Mouse (Mus musculus) cerebellum, adult 8-10 months (tissue): Measurements from ENCODE around the gene Gtpbp1.

Experiments
- DNase-seq: peaks from one replicate; pipeline ENCODE4 v3.0.0; 2022

The Gtpbp1 gene

DNA sequence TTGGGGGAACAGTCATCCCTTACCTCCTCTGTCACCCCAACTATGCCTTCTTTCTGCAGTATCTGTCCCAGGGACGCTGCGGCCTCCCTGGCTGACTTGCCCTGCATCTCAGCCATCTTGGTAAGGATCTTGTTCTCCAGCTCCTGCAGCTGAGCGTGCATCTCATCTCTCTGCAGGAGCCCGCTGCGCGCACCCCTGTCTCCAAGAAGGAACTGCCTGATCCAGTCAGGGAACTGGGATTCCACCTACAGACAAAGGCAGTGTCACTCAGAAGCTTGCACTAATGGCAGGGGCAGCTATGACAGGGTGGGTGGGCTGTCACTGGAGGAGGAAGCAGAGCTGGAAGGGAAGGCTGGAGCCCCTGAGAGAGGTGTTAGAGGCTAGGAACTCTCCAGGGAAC, 37.2 kb downstream of the Gtpbp1 start:
- no peak for DNase-seq

DNA sequence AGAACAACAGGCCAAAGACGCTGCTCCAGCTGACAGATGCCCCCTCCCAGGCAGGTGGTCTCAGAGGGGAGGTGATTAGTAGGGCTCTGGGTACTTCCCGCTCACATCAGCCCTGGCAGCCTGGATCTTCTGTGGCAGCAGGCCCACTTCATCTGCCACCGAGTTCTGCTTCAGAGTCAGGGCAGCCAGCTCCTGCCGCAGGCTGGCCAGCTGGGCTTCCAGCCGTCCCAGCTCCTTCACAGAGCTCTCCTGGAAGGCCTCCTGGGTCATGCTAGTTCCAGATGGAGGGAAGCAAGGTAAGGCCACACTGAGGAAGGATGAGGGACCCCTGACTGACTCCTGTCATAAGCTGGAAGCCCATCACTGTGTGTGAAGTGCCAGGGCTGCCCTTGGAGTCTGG, 37.7 kb downstream of the Gtpbp1 start:
- DNase-seq, result no peak

DNA sequence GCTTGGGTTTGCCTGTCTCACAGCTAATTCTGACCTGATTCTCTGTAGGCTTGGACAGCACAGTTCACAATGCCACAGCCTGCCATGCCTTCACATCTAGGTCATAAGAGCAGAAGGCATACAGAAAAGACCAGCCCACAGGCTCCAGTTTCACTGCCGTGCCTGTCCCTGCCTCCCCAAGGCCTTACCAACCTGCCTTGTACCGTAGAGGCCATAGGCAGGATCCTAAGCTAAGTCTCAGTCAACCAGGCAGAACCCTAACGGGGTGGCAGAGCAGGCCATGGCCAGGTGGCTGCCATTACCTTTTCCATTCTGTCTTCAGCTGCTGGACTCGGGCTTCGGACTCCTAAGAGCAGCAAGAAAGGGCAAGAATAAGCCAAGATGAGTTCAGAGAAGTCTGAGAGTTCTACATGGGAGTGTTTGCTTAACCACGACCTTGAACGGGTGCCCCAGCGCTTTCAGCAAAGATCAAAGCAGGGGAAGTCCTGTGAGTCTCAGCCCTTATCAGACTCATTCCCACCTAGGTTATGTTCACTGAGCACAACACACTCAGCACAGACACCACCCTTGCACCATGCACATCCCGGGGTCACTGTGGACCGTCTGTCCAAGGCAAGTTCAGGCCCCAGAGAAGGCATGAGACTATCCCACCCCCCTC, 38.2 kb downstream of the Gtpbp1 start:
- DNase-seq, result no peak

DNA sequence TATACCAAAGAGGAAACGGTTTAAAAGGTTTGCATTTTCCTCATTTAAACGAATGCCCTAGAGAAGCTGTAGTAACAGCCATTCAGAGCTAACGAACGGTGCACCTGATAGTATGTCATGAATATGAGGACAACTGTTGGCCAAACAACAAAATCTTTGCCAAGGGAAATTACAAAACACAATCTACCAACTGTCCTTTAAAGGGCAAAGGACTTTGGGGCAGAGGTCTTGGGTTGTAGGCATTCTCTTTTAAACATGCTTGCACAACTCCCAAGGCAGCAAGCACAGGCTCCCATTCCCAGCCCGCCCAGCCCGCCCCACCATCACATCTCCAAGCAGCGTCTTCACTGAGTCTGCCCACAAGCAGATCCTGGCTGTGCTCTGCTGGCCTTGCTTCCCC, 40.9 kb downstream of the Gtpbp1 start:
- no peak for DNase-seq

DNA sequence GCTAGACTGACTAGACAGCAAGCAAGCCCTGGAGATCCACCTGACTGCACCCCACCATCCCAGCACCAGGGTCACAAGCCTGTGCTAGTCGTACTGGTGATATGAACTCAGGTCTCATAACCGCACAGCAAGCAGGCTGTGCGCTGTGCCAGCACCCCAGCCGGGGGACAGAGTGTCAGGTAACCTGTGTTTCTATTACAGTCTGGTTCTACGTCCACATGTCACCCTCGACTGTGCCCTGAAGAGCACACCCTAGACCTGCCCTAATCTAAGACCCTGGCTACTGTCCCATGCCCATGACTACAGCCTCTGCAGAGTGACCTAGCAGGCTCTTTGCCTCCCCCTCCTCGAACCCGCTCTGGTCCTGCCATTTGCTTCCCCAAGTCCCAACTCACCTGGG, 42.5 kb downstream of the Gtpbp1 start:
- DNase-seq, result no peak

DNA sequence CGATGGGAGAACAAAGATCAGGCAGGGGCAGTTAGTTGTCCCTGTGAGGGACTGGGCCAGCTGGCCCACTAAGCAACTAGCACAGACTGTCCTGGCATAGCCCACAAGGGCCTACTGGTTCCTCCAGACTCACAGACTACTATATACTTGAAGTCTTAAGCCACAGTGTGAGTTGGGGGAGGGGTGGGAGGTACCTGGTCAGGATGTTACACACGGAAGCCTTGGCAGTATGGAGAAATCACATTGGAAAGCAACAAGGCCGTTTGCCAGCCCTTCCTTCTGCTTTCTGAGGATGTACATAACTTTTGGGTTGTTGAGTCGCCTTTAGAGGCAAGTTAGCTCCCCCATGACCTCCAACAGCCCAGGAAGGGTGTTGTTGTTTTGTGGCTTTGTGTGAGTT, 43.0 kb downstream of the Gtpbp1 start:
- DNase-seq, result no peak

DNA sequence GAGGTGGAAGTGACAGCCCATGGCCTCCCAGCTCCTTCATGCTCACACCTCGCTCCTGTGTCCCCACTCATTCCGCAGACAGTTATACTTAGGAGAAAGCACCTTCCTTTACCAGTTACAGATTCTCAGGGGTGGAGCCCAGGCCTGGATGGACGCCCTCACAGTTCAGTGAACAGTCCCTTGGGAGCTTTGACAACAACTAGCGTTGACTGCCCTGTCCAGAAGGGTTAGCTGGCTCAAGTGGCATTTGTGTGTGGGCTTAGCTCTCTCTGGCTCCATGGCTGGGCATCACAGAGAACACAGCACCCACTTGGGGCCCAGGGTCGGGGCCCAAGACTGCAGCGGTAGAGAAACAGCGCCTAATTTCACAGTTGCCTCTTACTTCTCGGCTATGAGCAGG, 43.7 kb downstream of the Gtpbp1 start:
- DNase-seq, result no peak

DNA sequence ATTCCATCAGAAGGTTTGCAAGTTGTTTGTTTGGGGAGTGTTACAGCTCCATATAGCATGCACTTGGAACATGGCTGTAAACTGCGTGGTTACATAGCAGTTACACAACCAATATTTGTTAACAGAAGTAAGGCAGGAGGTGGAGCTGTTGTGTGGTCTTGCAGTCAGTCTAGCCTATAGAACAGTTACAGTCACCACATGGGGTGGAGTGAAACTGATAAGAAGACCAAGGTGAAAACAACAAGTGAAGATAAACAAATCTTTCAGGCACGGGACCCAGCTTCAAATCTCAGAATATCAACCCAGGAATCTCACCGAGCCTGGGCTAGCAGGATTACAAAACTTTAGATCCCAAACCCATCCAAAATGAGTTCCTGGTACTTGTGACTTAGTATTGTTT, 50.1 kb downstream of the Gtpbp1 start:
- DNase-seq, result no peak

DNA sequence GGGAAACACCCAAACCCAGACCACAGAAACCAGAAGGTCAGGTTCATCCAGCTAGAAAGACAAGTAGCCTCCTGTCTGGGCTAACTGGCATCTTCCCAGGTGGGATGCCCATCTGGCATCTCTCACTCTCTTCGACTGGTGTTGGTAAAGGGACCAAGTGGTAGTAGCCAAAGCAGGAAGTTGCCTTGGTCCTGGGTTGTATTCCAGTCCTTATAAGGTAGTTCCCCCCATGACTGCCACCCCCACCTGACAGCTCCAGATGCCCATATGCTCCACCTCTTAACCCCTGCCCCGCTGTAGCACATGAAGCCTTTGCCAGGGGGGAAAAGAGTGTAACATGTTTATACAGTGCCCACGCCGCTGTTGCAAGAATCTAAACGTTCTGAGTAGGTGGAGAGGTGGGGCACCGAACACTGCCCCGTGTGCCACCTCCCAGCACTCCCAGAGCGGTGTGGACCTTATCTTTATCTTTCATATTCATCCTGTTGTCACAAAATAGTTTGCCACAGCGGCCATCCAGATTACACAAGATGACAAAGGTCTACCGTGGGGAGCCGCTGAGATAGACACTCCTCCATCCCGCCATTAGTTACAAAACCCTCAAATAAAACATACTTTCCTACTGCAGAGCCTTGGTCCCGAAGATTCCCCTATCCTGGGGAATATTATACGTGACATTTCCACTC, 50.7 kb downstream of the Gtpbp1 start:
- DNase-seq, result no peak

DNA sequence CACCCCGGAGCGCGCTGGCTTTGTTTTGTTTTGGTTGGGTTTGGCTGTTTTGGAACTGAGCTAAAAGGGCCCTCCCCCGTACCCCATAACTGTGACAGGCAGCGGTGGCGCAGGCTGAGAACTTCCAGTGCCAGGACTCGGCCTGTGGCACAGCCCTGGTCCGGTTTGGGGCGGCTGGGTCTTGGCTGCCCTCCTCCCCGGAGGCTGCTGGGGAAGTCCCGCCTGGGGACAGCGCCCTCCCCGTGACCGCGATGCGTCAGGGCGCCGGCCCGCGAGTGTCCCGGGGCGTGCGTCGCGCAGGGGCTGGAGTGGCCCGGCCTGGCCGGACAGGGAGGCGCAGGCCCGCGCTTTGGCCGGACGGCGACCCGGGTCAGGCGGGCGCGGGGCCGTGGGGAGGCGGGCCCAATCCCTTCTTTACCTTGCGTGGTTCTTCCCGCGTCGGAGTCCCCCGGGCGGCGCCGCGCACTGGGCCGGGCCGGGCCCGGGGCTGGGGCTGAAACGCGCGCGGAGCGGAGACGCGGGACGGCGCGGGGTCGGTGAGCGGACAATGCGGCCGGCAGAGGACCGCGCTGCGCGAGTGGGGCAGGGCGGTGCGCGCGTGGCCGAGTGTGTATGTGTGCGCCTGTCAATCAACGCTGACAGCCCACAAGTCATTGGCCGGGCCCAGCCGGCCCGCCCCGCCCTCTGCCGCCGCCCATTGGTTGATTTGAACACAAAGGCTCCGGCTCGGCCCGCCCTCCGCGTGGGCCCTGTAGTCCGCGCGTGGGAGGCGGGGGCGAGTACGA, 51.5 kb downstream of the Gtpbp1 start, which contains the start of gene Sun2:
Gene Sun2 (minus strand): TSS at position 616 of the 785 bp plus-strand sequence.
- DNase-seq, result peak; percentile 95

DNA sequence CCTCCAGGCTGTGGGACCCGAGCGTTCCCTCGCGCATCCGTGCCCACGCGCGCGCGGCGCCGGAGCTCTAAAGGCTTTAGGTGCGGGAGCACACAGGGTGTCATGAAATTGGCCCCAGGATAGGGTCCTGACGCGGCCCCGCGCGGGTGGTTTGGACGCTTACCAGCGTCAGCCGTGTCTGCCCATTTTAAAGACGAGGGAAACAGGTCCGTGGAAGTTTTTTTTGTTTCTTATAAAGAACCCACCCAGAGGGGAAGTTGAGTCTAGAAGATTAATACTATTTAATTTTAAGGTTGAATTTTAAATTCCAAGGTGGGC, 52.0 kb downstream of the Gtpbp1 start:
- DNase-seq, result no peak

DNA sequence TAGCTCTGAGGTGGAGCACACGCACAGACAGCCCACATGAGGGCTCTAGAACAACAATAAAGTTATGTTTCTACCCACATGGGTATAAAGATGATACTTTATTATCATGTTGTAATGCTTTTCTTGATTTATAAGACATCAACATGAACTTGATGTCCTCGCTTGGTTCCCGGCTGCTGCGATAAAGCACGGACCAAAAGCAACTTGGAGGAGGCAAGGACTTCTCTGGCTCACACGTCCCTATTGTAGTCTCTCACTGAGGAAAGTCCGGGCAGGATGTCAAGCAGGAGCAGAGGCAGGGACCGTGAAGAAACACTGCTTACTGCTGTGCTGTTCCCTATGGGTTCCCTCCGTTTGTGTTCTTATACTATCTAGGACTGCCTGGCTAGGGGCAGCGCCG, 53.4 kb downstream of the Gtpbp1 start:
- DNase-seq, result no peak

DNA sequence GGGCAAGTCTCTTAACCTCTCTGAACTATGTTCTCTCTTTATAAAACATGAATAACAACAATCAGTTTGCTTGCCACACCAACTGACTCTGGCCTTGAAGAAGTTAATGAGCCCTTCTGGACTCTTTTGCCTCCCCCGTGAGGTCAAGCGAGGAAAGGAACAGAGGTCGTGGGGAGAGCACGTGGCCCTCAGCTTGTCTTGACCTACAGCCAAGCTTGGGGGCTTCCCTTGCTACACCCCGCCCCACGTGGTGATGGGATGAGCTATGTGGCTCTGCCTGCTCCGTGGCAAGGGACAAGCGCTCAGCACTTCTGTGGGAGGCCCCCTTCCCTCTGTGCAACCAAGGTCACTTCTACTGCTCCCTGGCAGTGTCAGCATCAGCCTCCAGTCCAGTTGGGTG, 54.1 kb downstream of the Gtpbp1 start:
- no peak for DNase-seq

DNA sequence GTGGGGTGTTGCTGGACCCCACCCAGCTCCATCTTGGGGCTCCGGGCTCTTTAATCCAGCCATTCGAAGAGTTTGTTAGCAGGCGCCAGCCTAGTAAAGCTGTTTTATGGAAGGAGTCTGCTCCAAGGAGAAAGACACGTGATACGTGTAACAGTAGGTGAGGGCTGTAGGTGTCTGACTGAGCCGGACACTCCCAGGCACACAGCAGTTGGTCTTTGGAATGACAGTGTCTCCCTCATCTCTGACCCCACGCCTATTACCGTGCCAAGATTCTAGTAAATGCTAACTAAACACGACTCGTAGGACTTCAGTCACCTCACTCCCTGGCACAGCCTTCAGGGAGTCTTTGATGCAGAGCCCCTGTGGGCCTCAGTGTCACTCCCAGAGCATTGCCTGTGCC, 54.7 kb downstream of the Gtpbp1 start:
- DNase-seq, result no peak

DNA sequence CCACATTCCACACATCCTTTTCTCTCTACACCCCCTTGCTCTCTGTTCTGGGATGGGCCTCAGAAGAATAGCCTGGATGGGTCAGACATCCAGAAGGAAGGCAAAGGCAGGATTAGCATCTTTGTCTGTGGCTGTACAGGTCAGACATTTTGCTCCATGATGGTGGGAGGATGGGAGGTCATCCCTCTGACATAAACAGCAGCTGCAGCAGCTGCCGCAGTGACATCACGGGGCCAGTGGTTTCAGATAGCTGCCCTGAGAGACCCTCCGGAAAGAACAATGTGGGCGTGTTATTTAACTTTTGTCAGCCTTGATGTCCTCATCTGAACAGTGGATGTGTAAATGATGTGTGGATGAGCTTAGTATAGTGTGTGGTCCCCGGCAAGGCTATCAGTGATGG, 55.2 kb downstream of the Gtpbp1 start:
- no peak for DNase-seq

DNA sequence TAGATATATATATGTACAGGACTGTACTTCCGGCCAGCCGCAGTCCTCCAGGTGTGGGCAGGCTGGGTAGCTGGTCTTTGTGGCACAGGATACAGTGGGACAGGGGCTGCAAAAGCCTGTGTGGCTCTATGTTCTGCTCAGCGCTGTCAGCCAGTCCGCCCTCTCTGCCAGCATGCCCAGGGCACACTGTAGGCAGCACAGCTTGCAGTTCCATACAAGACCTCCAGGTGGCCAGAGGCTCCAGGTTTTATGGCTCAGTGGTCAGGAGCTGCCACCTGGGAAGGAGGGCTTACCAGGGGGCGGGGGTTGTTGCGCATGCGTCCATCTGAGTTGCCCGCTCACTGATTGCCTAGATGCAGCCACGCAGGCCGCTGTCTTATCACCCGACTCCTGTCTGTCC, 57.4 kb downstream of the Gtpbp1 start:
- no peak for DNase-seq

DNA sequence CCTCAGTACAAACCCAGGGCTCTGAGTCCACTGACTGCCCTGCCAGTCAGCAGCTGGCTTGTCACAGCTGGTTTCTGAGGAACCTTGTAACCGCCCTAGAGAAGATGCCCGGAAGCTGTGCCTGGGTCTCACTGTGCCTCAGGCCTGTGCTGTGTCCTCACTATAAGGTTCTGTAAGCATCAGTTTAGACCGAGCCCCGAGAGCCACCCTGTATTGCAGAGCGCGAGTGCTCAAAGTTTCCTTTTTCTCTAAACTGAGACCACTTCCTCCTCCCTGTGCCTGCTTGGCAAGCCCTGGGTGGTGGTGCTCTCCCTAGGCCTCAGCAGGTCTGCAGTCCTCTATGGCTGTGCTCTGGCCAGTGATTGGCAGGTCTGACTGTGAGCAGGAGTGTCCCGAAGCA, 58.5 kb downstream of the Gtpbp1 start:
- DNase-seq, result no peak

DNA sequence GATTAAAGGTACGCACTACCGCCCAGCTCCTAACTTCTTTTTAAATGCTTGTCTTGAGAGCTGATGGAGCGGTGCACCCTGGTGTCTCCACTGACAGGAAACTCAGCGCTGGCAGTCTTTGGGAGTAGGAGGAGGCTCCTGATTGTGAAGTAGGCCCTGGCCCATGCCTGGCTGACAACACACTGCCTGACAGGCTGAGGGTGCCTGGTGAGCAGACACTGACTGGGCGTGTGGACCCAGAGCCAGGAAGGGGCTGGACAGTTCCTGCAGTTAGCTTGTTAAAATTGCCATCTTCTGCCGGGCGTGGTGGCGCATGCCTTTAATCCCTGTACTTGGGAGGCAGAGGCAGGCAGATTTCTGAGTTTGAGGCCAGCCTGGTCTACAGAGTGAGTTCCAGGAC, 59.6 kb downstream of the Gtpbp1 start:
- no peak for DNase-seq

DNA sequence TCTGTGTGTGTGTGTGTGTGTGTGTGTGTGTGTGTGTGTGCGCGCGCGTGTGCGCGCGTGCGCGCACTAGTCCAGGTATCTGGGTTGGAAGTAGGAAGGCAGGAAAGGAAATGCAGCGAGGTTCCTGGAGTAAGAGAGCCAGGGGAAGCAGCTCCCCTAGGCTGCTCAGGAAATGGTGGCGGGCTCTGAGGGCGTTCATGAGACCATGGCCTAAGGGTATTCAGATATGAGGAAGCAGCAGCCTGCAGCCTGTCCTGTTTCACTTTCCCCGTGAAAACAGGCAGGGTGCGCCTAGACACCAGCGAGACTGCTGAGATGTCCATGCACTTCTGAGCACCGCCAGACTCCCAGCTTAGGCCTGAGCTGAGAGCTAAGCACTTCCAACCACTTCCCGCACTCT, 61.1 kb downstream of the Gtpbp1 start:
- DNase-seq, result no peak

DNA sequence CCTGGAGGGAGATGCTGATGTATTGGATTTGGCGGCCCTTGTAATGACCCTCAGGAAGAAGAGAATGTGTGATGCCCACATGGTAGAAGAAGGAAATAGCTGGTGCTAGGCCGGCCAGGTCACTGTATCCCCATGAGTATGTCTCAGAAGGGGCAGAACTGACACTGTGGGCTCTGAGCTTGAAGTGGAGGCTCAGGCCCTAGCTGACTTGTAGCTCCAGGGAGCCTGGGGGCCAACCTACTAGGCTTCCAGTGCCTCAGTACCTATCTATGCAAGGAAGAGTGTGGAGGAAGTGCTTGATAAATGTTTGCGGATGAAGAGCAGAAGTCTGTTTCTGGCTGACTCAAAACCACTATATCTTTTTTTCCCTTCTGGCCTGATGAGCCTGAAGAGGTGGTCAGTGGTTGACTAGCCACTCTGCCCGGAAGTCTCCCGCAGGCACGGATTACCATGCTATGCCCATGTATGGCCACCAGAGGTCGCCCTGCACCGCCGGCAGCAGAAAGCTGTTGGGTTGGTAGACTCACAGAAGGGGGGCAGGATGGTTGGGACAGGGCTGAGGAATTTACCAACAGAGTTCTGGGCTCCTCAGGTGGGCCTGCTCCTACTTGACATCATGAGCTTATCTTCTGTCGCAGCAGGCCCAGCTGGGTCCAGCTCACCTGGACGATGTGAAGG, 62.2 kb downstream of the Gtpbp1 start:
- peak; percentile 83 for DNase-seq

DNA sequence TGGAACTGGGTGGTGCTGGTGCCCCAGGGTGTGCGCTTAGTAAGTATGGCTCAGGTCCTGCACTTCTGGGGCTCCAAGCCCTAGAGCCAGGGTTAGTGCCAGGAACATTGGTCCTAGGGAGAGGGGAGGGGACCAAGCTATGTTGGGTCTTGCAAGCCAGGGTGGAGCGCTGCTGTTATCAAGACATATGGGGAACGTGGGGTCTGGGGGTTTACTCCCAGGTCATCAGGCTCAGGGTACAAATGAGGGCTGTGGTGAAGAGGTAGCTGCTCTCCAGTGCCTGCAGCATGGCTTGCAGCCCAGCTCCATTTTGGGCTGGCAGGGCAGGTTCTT, 62.7 kb downstream of the Gtpbp1 start:
- no peak for DNase-seq

DNA sequence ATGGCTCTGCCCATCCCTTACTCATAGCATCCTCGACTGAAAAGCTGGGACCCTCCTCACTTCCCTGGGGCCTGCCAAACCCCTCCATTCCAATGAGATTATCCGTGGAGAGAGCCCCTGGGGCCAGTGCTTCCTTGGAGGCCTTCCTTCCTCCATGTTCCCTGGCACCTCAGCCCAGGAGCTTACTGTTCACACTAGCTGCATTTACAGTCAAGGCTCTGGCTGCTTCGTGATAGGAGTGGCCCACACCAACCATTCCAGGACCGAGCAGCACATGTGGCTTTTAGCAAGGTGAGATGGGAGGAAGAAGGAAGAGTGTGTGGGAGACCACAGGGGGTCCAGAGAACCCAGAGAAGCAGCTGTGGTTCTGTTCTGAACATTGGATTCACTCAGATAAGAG, 63.2 kb downstream of the Gtpbp1 start:
- DNase-seq, result no peak

DNA sequence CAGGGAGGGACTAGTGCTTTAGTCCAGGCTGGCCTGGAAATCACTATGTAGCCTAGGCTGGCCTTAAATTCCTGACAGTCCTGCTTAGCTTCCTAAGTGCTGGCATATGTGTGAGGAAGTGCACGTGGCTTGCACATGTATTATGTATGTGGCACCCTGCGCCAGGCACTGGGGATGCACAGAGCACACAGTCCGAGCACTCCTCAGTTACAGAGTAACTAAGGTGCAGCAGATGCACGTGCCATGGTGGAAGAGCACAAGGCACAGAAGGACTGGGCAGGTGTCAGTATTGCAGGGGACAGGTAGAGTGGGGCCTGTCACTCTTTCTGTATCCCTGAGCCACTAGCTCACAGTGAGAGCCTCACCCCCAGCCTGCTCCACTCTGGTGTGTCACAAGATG, 64.5 kb downstream of the Gtpbp1 start:
- DNase-seq, result no peak
